Mouse (Mus musculus) v-Abl transformed pro-B cells (cell line): ENCODE data around the gene Zfp57.

Experiments
- in situ Hi-C, 2 experiments: fragments of 400-800 bp; cut with MboI; formaldehyde crosslinking; loops; one replicate each; pipeline ENCODE4 v1.15.1; 2025; ENCODE audit not compliant: unreplicated experiment in 2 of 2

Zfp57 gene

GRCm38 (mm10) chr17:37000863-37001262 lies at the start of gene Zfp57:
Gene Zfp57, plus strand, starts transcription at chr17:37001163.
- in situ Hi-C loops: no loop called here

- in situ Hi-C loops: loop anchor here in 1 of 2 experiments (25.0 kb wide), 1 partner anchor 990 kb away; the partner anchor contains the start of gene Abcf1
Measured at GRCm38 (mm10) chr17:36952631-36953030, 48.3 kb upstream of the Zfp57 start.

- in situ Hi-C loops: loop anchor here in 1 of 2 experiments (25.0 kb wide), 1 partner anchor 991 kb away; the partner anchor contains the start of gene Abcf1
Measured at GRCm38 (mm10) chr17:36953062-36953461, 47.9 kb upstream of the Zfp57 start.

- in situ Hi-C loops: loop anchor here in 1 of 2 experiments (25.0 kb wide), 1 partner anchor 996 kb away; the partner anchor contains the start of gene Abcf1
Measured at GRCm38 (mm10) chr17:36957999-36958743, 42.8 kb upstream of the Zfp57 start, which contains the start of the genes Znrd1 and Znrd1as. Gene Znrd1, minus strand, starts transcription at chr17:36958559. Gene Znrd1as, plus strand, starts transcription at chr17:36958592.

DNA sequence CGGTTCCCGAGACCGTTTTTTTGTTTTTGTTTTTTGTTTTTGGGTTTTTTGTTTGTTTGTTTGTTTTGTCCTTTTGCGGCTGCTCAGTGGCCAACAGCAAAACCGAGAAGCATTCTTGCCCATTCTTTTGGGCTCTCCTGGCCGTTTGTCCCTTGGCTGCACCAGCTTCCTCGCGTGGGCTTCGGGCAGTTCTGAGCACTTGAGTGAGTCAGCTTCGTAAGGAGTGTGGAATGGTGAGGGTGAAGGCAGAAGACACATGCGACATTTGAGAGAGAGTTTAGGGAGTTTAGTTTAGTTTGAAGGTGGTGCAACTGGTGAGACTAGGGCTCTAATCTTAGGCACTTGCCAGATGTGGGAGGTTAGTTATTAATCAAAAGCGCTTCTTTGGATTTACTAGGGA lies 42.1 kb upstream of the Zfp57 start:
- in situ Hi-C loops: loop anchor here in 1 of 2 experiments (25.0 kb wide), 1 partner anchor 997 kb away; the partner anchor contains the start of gene Abcf1

- in situ Hi-C loops: loop anchor here in 1 of 2 experiments (25.0 kb wide), 1 partner anchor 999 kb away; the partner anchor contains the start of gene Abcf1
Measured at GRCm38 (mm10) chr17:36961125-36961524, 39.8 kb upstream of the Zfp57 start.

- in situ Hi-C loops: loop anchor here in 1 of 2 experiments (25.0 kb wide), 1 partner anchor 1005 kb away; the partner anchor contains the start of gene Abcf1
Measured at GRCm38 (mm10) chr17:36966875-36967274, 34.1 kb upstream of the Zfp57 start.

GRCm38 (mm10) chr17:36970316-36970890 lies 30.6 kb upstream of the Zfp57 start:
- in situ Hi-C loops: loop anchor here in 1 of 2 experiments (25.0 kb wide), 1 partner anchor 1008 kb away; the partner anchor contains the start of gene Abcf1

- in situ Hi-C loops: loop anchor here in 1 of 2 experiments (25.0 kb wide), 1 partner anchor 1009 kb away; the partner anchor contains the start of gene Abcf1
Measured at GRCm38 (mm10) chr17:36971172-36971850, 29.7 kb upstream of the Zfp57 start.

- in situ Hi-C loops: loop anchor here in 1 of 2 experiments (25.0 kb wide), 1 partner anchor 1010 kb away; the partner anchor contains the start of gene Abcf1
Measured at GRCm38 (mm10) chr17:36972791-36973190, 28.2 kb upstream of the Zfp57 start.

- in situ Hi-C loops: loop anchor here in 1 of 2 experiments (25.0 kb wide), 1 partner anchor 1011 kb away; the partner anchor contains the start of gene Abcf1
Measured at GRCm38 (mm10) chr17:36973271-36973787, 27.6 kb upstream of the Zfp57 start.

GRCm38 (mm10) chr17:36981221-36981813 lies 19.6 kb upstream of the Zfp57 start, which contains the start of gene 2410137M14Rik:
Gene 2410137M14Rik, minus strand, starts transcription at chr17:36981237.
- in situ Hi-C loops: no loop called here

DNA sequence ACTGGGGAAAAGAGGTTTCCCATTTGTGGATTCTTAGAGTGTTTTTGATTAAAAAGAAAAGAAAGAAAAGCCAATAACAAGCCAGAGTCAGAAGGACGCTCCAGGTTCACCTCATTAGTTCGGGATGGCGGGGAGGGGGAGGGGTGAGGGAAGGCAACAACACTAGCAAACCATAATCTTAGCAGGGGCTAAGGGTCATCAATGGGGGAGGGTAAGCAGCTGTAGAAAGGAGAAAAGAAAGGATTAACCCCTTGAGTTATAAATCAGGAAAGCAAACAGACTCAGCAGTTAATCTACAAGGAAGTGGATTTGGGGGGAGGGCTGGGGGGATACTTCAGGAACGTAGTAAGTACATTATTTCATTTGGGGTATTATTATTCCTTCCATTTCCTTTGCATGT lies 19.1 kb upstream of the Zfp57 start:
- in situ Hi-C loops: no loop called here

DNA sequence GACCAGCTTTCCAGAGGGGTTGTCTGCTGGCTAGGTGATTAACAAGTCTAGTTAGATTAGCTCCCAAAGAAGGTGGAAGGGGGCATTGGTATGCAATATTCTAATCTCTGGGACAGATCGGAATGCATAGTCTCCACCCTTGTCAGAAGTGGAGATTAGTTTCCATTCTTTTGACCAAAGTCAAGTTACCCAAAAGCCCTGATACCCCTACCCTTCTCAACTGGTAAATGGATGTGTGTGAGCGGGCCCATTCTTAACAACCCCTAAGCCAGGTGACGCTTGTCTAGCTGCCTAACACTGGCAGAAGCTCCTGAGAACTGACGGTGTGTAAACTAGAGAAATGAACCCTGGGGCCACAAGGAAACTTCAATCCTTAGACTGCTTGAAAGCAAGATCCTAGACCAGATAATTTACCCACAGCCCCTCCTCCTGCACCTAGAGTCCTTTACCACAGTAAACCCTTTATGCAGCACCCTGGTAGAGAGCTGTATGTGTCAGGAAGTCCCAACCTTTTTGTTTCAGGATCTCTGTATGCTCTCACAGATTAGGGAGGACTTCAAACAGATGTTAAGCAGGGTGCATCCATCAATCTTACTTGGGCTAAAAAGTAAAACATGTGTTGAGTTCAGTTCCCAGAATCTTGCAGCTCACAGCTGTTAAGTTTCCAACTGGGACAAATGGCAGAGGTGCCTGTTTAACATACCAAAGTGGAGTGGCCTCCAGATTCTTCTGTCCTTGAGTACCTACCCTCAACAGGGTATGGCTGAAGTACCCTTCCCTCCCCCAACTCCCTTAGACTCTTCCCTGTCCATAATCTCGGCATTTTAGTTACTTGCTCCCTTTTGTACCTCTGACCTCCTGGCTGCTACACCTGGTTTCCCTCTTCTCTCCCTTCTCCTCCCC lies 18.5 kb upstream of the Zfp57 start:
- in situ Hi-C loops: no loop called here

GRCm38 (mm10) chr17:36988475-36988874 lies 12.5 kb upstream of the Zfp57 start:
- in situ Hi-C loops: no loop called here

DNA sequence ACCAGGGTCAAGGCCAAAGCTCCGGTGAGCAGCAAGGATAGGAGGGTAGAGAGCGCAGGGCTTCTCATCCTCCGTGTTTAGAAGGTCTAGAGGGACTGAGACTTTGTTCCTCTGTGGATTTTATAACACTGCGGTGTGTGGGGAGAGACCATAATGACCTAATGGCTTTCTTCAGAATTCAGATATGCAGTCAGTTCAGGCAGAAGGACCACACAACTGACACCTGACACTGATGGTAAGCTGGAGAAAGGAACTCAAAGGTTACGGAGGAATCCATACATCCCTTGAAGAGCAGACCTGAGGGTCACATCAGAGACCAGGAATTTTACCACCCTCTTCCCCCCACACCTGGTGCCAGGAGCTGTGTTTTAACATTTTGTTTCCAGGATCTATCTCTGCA lies 11.5 kb upstream of the Zfp57 start, which contains the start of gene H2-M5:
TSS of gene H2-M5 (minus strand) at position 101 of the 400 bp plus-strand sequence.
- in situ Hi-C loops: no loop called here

DNA sequence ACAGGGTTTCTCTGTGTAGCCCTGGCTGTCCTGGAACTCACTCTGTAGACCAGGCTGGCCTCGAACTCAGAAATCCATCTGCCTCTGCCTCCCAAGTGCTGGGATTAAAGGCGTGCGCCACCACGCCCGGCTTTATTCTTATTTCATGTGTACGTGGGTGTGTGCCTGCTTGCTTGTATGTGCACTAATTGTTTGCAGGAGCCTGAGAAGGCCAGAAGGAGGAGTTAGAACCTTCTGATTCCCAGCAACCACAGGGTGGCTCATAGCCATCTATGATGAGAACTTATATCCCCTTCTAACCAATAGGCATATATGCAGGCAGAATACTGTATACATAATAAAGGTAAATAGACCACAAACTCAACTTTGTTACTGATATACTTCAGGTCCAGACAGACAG lies 10.3 kb upstream of the Zfp57 start:
- in situ Hi-C loops: loop anchor here (5.0 to 10.0 kb wide), 2 partner anchors 73 to 214 kb away; partner anchors contain the start of gene Olfr94 (in 1 of the 2)

DNA sequence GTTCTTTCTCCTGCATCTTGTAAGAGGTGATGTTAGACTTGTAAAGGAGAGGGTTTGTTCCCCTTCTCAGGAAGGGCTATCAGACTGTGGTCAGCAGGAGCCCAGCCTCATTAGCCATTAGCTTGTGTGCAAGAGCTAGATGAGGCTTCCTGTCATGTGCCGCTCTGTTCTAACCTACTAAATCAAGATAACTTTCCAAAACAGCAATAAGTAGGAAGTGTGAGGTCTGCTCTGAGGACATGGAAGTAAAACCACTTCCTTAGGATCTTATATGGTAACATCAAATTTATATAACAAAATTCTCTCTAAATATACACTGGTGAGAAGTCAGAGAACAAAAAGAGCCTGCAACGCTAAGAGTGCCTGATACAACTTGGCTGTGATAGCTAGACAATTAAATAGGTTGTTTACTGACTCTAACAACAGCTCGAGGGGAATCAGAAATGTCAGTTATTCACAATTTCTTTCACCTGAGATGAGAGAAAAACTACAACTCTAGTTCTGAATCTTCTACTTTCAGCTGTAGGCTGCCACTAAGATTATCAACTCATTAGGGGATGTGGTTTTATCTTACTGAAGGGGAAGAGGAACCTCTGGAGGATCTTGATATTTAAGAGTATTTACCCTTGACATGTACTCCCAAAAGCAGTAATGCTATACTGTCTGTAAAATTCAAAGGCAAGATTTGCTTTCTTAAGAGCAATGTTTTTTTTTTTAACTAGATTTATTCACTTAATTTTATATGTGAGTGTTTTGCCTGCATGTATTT lies 8.4 kb upstream of the Zfp57 start:
- in situ Hi-C loops: loop anchor here (5.0 to 10.0 kb wide), 2 partner anchors 75 to 212 kb away; partner anchors contain the start of gene Olfr94 (in 1 of the 2)
